Mouse (Mus musculus) heart, postnatal 0 days (tissue): ENCODE measurements at regions not wholly inside any gene's neighbourhood (a gene's known extent, or its start where the extent isn't known, plus 50 kb on each side); places are given as distances from the start of the nearest gene placed in this dataset.

Experiments
- ATAC-seq: fragments of 200-750 bp; cut with Nextera tagmentation; 2 replicates; pipeline ENCODE4 v1.8.0; 2017; ENCODE audit warnings: low read depth, moderate number of reproducible peaks, moderate library complexity; ENCODE audit not compliant: insufficient read depth
- DNase-seq: peaks from one replicate; pipeline ENCODE4 v3.0.0-alpha.2; 2016; ENCODE audit warnings: low spot score
- H3K27ac ChIP-seq: fragments of 300-500 bp; sonication (generic); 2 replicates; pipeline ENCODE4 v1.5.1; 2014; ENCODE audit warnings: low read depth, mild to moderate bottlenecking
- H3K27me3 ChIP-seq: fragments of 300-500 bp; sonication (generic); 2 replicates; pipeline ENCODE4 v1.6.1; 2014; ENCODE audit warnings: low read length, mixed read lengths; ENCODE audit not compliant: control insufficient read depth, insufficient read depth
- H3K36me3 ChIP-seq: fragments of 300-500 bp; sonication (generic); replicated peaks from 2 replicates; pipeline ENCODE4 v1.6.1; 2014; ENCODE audit warnings: low read length, mixed read lengths; ENCODE audit not compliant: control insufficient read depth, insufficient read depth
- H3K4me1 ChIP-seq: fragments of 300-500 bp; sonication (generic); 2 replicates; pipeline ENCODE4 v1.6.1; 2014; ENCODE audit warnings: antibody characterized with exemption; ENCODE audit not compliant: control insufficient read depth, insufficient read depth
- H3K4me2 ChIP-seq: fragments of 300-500 bp; sonication (generic); 2 replicates; pipeline ENCODE4 v1.6.1; 2014; ENCODE audit warnings: low read depth, mild to moderate bottlenecking, low read length, moderate library complexity
- H3K4me3 ChIP-seq: fragments of 300-500 bp; sonication (generic); 2 replicates; pipeline ENCODE4 v1.5.1; 2014; ENCODE audit warnings: low read depth, low read length
- H3K9ac ChIP-seq: fragments of 300-500 bp; sonication (generic); replicated peaks from 2 replicates; pipeline ENCODE4 v1.6.1; 2014; ENCODE audit warnings: low read depth, low read length, mixed read lengths
- H3K9me3 ChIP-seq: fragments of 300-500 bp; sonication (generic); replicated peaks from 2 replicates; pipeline ENCODE4 v1.6.1; 2016; ENCODE audit warnings: low read length; ENCODE audit not compliant: control insufficient read depth
- CTCF ChIP-seq: IDR thresholded peaks from 2 replicates; pipeline ENCODE4 v1.5.1; 2016; ENCODE audit warnings: antibody characterized with exemption, control low read depth, low read depth
- EP300 ChIP-seq: IDR thresholded peaks from 2 replicates; pipeline ENCODE4 v1.6.1; 2016; ENCODE audit warnings: antibody characterized with exemption, low read depth
- WGBS: fragments of 180-500 bp; shearing (Covaris S2); extraction: QIAGEN DNeasy Blood & Tissue Kit; methylation state at CpG from one replicate; pipeline ENCODE4 v1.1.7; 2014; 5-methylcytosine and 5-hydroxymethylcytosine counted together

DNA sequence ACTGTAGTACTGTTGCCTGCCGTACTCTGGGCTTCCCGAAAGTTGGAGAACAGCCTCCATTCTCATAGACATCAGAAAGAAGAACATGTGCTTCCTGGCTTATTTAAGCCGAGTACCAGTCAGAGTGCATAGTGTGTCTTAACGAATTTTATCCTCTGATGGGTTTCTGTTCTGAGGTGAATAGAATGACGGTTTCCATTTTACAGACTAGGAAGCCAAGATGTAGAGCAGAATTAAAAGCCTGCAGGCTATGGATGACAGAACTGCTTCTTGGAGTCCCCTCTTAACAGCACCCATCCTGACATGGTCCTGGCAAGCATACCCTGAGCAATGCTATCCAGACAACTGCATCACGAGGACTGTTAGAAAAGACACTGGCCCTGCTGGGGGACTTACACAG lies 69.0 kb upstream of the Rgma start:
- H3K4me2 ChIP-seq, result no peak overlapping the region
- no peaks in the 10 kb centered on the region for H3K27me3 ChIP-seq
- H3K27ac ChIP-seq, result no peak overlapping the region
- ATAC-seq, result no peak
- H3K9ac ChIP-seq, result no peak overlapping the region
- TF ChIP-seq CTCF (no peak), EP300 (no peak)
- H3K4me1 ChIP-seq, result no peaks in the 10 kb centered on the region
- 71% methylated on average over 6 of the region's 6 CpGs for WGBS
- no peak overlapping the region for H3K4me3 ChIP-seq
- H3K9me3 ChIP-seq, result no peaks in the 10 kb centered on the region
- no peaks in the 10 kb centered on the region for H3K36me3 ChIP-seq
- DNase-seq, result no peak

DNA sequence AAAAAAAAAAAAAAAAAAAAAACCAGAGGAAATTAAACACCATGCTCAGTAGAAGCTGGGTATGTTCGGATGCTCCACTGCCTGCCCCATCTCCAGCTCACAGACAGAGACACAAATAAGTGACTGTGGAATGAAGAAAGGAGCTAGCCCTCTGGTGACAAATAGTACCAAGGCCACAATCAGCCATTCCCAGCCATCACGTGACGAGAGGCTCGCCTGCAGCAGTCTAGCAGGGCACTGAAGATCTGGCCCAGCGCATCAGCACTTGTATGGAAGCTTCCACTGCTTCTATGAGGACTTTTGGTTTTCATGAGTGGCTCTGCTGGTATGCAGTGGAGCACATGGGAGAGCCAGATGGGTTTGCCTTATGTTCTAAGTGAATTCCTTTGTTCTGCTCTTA lies 68.6 kb upstream of the Rgma start:
- no peak overlapping the region for H3K4me3 ChIP-seq
- WGBS, result 63% methylated on average over 5 of the region's 5 CpGs
- no peak overlapping the region for H3K27ac ChIP-seq
- TF ChIP-seq CTCF, result no peak
- TF ChIP-seq EP300, result no peak
- no peaks in the 10 kb centered on the region for H3K36me3 ChIP-seq
- H3K4me2 ChIP-seq, result no peak overlapping the region
- no peak for ATAC-seq
- no peaks in the 10 kb centered on the region for H3K27me3 ChIP-seq
- no peaks in the 10 kb centered on the region for H3K9me3 ChIP-seq
- DNase-seq, result no peak
- no peak overlapping the region for H3K9ac ChIP-seq
- no peaks in the 10 kb centered on the region for H3K4me1 ChIP-seq

DNA sequence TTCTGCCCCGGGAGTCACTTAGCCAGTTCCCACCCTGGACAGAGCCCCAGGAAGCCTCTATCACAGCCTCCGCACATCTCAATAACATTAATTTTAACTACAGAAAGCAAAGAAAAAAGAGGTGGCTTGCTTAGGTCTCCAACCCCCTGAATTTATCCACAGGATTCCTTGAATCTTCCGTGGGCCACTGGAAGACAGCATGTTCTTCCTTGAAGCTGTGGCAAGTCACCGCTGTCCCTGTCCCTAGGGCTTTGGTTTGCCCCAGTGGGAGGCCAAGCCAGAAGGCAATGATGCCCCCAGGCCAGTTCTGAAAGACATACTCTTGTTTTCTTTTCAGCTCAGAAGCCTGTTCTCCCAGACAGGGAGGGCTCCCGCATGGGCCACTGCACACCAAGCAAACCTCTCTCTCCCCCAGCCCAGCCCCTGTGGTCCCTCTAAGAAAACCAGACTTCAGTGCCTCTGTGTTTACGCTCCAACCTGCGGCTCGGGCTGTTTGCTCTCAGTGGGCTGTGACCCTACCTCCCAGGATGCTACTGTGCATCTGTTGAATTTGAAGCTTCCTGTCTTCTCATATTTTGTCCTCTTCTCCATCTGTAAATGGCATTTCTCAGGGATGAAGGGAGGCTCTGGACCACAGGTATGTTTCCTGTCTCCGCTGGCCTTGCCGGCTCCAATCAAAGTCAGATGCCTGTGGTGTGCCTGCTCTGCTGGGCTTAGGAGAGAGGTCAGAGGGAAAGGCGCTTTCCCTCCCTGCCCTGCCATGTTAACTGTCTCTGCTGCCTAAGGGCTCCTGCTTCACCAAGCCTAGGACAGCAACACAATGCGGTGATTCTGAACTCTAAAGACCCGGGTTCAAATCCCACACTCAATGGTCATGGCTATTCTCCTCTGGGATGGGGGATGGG lies 67.5 kb upstream of the Rgma start:
- no peaks in the 10 kb centered on the region for H3K9me3 ChIP-seq
- DNase-seq (no peak), ATAC-seq (no peak)
- no peaks in the 10 kb centered on the region for H3K36me3 ChIP-seq
- 48% methylated on average over 13 of the region's 13 CpGs for WGBS
- H3K27me3 ChIP-seq, result no peaks in the 10 kb centered on the region
- H3K9ac ChIP-seq, result no peak overlapping the region
- no peaks in the 10 kb centered on the region for H3K4me1 ChIP-seq
- no peak overlapping the region for H3K4me3 ChIP-seq
- no peak overlapping the region for H3K4me2 ChIP-seq
- H3K27ac ChIP-seq, result no peak overlapping the region
- TF ChIP-seq EP300 (no peak), CTCF (no peak)

DNA sequence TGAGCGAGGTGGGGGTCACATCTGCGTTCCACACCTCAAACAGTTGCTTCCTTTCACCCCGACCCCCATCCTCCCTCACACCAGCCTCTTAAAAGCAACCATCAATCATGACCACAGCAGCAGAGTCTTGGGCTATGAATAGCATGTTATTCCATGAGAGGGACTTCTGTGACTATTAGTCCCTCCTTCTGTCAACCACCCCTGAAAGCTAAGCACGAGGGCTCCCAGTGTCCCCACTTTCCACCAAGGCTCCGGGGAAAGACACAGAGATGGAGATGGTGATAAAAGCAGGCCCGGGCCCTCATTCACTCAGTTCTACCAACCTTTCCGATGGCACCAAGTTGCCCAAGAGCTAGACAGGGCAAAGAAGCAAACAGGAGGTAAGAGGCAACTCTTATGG lies 66.3 kb upstream of the Rgma start:
- no peak for TF ChIP-seq CTCF
- no peak for TF ChIP-seq EP300
- Histone ChIP-seq H3K4me3 (no peak overlapping the region), H3K36me3 (no peaks in the 10 kb centered on the region), H3K9ac (no peak overlapping the region), H3K27me3 (no peaks in the 10 kb centered on the region), H3K27ac (no peak overlapping the region), H3K9me3 (no peaks in the 10 kb centered on the region), H3K4me1 (no peaks in the 10 kb centered on the region), H3K4me2 (no peak overlapping the region)
- no peak for ATAC-seq
- 67% methylated on average over 7 of the region's 7 CpGs for WGBS
- no peak for DNase-seq

DNA sequence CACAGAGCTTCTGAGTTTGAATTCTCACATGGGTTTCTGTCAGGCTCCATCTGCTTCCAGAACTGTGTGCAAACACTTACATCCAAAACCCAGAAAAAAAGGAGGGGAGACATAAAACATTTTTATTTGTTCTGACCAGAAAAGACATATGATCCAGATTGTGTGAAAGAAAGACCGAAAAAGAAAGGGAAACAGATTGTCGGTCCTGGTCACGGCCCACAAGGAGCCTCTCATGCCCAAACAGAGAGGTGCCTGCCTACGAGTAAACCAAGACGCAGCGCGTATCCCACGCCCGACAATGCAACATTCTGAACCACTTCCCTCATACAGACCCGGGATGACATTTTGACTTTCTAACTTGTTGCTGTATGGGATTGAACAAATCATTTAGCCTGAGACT lies 65.3 kb upstream of the Rgma start:
- Histone ChIP-seq H3K27me3 (no peaks in the 10 kb centered on the region), H3K9ac (no peak overlapping the region), H3K36me3 (no peaks in the 10 kb centered on the region), H3K4me3 (no peak overlapping the region), H3K27ac (no peak overlapping the region), H3K4me1 (no peaks in the 10 kb centered on the region), H3K9me3 (no peaks in the 10 kb centered on the region), H3K4me2 (no peak overlapping the region)
- ATAC-seq, result no peak
- TF ChIP-seq EP300 (no peak), CTCF (no peak)
- WGBS, result 94% methylated on average over 10 of the region's 10 CpGs
- no peak for DNase-seq
